Mouse (Mus musculus): ENCODE measurements around the gene Trp73.

- no peak for TF ChIP-seq ZNF384 (IDR thresholded peaks at IDR 0.05; ENCODE audit: low read depth, low read length)
- TF ChIP-seq MAFK (IDR thresholded peaks at IDR 0.05; ENCODE audit: insufficient read depth, low read depth, low read length), result no peak
- no peak for TF ChIP-seq CHD2 (IDR thresholded peaks at IDR 0.05; ENCODE audit: low read depth, low read length)
Observed at GRCm38 (mm10) chr4:154022844-154023243, 117.2 kb downstream of the Trp73 start.
